Mouse (Mus musculus) layer of hippocampus, postnatal 25 days (tissue): ENCODE results near the gene Prrg2. TPM values are rescaled to one million over a fixed set of nuclear protein-coding genes. Genes with fewer than 3 reads are reported as not detected.
"Not testable (repeated sequence)": the region's sequence is repeated elsewhere in the genome, so short reads cannot be mapped to it uniquely, and the experiment has no call there.

ENCODE experiments used
- DNase-seq, 2 experiments: peaks; one replicate each; pipeline ENCODE4 v3.0.0; 2022; ENCODE audit warnings: mixed read lengths in 2 of 2, low spot score in 1 of 2; ENCODE audit errors: extremely low spot score in 1 of 2
- total RNA-seq, 2 experiments: library from RNA; stranded (reverse); gene quantifications; 2 replicates each; pipeline ENCODE4 v1.2.3; 2021

Gene Prrg2
- total RNA-seq = 1 to 10 TPM; 5.6 to 6.6 TPM

DNA sequence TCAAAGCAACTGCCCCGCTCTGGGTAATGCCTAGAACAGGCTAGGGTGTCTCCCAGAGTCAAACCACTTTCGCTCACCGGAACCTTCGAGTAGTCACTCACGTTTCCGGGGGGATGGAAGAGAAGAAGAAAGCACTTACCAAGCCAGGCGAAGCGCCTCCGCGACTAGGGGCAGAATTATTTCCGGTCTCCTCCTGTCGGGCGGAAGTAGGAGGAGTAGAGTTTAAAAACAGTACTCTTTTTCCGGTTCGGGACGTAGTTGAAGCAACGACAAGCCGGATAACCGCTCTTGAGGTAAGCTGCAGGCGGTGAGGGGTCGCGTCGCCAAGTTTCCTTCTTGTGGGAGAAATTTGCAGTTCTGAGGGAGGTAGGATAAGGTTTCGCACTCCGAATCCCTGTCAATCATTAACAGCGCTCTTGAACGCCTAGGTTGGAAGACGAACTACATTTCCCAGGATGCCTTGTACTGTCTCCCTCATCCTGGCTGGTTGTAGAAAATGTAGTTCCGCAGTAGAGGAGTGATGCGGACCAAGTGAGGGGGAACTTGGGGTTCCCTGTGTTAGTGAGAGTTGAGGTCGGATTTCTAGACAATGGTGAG, at the start of gene Prrg2, which contains the start of gene Nosip:
TSS of gene Prrg2 (minus strand) at position 439 of the 597 bp plus-strand sequence.
TSS of gene Nosip (plus strand) at position 191 of the 597 bp plus-strand sequence.
- peak; percentile 91 to 92 for DNase-seq

GRCm38 (mm10) chr7:45111940-45112339, 49.5 kb upstream of the Prrg2 start:
- no peak for DNase-seq

GRCm38 (mm10) chr7:45110089-45110488, 47.6 kb upstream of the Prrg2 start:
- DNase-seq = not testable (repeated sequence)

- DNase-seq = no peak
Observed at GRCm38 (mm10) chr7:45107052-45107645, 44.7 kb upstream of the Prrg2 start.

DNA sequence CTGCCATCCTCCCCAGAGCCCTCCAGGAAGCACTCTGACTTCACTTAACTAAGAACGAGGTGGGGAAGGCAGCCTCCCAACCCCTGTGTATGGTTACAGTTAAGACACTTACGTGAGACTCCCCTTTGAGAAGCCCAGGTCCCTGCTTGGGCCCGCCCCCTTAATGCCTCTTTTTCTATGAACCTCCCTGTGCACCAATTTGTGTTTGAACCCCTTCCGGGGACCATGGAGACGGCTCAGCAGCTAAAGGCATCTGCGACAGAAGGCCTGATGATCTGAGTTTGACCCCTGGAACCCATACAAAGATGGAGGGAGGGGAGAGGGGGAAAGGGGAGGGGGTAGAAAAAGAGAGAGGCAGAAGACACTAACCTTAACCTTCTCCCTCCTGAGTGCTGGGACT, 44.0 kb upstream of the Prrg2 start:
- no peak for DNase-seq

DNA sequence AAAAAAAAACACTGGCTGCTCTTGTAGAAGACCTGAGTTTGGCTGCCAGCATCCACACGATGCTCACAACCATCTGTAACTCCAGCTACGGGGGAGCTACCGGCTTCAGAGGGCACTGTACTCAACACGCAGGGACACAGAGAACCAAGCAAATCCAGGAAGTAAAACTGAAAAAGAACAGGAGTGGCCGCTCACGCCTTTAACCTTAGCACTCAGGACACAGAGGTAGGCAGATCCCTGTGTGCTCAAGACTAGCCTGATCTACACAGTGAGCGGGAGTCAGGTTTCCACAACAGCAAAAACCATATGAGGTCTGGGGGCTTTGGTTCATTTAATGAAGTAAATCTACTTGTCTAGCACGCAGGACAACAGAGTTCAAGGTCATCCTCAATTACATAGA, 43.0 kb upstream of the Prrg2 start:
- DNase-seq = no peak

- no peak for DNase-seq
Observed at GRCm38 (mm10) chr7:45104941-45105340, 42.5 kb upstream of the Prrg2 start.

- no peak for DNase-seq
Observed at GRCm38 (mm10) chr7:45103652-45104180, 41.2 kb upstream of the Prrg2 start, which contains the start of gene Fcgrt. TSS of gene Fcgrt (minus strand) at chr7:45103851.

DNA sequence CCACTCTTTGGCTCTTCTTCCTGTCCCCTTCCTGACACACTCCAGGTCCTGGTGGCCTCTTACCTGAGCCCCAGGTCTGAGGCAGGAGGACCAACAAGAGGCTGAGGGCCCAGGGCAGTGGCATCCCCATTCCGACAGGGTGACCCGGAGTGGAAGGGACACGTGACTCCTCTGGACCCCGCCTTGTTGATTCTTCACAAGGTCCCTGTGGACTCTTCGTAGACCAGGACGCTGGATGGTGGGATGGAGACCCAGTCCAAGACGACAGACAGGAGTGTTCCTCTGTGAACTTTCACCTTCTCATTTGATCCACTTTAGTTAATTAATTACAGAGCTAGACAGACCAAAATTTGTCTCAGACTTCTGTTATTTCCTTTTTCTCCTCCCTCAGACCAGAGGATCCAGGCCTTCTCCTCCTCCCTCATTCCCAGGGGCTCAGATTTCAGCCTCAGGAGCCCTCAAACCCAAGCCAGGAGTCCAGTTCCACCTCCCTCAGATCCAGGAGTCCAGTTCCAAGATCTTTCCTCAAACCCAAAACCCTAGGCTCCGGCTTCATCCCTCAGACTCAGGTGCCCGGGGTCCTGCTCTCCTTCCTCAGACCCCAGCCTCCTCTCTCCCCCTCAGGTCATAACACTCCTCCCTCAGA, 40.6 kb upstream of the Prrg2 start:
- DNase-seq = no peak

- DNase-seq = no peak
Observed at GRCm38 (mm10) chr7:45102441-45102840, 40.0 kb upstream of the Prrg2 start.

- no peak for DNase-seq
Observed at GRCm38 (mm10) chr7:45100046-45100445, 37.6 kb upstream of the Prrg2 start.

GRCm38 (mm10) chr7:45098541-45099240, 36.2 kb upstream of the Prrg2 start:
- DNase-seq = no peak

GRCm38 (mm10) chr7:45097479-45097878, 35.0 kb upstream of the Prrg2 start:
- no peak for DNase-seq

DNA sequence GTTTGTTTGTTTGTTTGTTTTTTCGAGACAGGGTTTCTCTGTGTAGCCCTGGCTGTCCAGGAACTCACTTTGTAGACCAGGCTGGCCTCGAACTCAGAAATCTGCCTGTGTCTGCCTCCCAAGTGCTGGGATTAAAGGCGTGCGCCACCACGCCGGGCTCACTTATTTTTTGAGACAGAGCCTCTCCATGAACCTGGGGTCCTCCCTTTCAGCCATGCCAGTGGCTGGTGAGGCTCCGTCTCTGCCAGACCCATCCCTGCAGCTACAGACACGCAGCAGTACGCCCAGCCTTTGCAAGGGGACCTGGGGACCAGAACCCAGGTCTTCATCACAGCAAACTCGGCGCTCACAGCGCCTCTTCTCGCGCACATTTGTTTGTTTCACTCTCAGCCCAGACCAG, 33.5 kb upstream of the Prrg2 start:
- DNase-seq = not testable (repeated sequence)

DNA sequence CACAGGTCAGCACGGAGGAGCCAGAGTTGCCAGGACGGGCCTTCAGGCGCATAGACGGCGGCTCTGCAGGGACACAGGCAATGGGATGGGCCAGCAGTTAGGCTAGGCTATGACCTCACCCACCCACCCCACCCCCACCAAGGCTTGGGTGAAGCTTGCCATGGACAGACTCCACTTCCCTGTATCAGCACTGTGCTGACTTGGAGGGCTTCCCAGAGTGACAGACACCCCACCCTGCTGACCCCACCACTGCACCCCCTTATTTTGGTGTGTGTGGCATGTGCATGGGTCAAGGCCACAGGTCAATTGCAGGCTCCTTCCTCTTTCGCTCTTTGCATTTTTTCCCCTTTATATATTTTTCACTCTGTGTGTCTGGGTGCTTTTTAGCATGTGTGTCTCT, 32.9 kb upstream of the Prrg2 start:
- no peak for DNase-seq

- DNase-seq = no peak
Observed at GRCm38 (mm10) chr7:45094121-45094520, 31.6 kb upstream of the Prrg2 start.

- DNase-seq = no peak
Observed at GRCm38 (mm10) chr7:45093516-45093905, 31.0 kb upstream of the Prrg2 start.

DNA sequence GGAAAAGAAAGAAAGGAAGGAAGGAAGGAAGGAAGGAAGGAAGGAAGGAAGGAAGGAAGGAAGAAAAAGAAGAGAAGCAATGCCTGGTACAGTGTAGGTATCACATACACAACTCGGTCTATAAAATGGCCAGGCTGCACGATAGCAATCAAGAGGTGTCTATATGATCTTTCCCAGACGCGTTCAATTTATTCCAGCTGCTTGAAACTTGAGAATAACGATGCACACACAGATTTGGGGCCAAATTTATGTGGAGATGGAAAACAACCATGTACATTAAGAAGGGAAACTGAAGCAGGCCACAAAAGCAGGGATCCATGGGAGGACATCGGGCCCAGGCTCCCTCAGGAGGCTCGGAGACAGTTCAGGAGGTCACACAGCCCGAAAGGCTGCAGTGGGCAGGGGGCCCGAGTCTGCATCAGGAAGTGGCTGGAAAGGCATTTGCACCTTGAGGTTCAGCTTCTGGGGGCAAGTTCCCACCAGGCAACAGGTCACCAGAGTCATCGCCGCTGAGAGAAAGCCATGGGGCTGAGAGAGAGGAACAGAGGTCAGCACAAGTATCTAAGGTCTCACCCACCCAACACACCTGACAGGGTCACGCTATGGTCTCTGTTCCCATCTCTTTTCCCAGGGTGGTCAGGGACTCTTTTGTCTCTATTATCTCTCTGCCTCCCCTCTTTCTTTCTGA, 30.5 kb upstream of the Prrg2 start:
- DNase-seq = no peak

GRCm38 (mm10) chr7:45092048-45092447, 29.6 kb upstream of the Prrg2 start, which contains the start of gene Rcn3:
TSS of gene Rcn3 (minus strand) at chr7:45092221.
- DNase-seq = peak in 1 of 2 experiments; percentile 21
